Mouse (Mus musculus) heart, embryonic 10.5 days (tissue): ENCODE results near the gene Eaf1. TPM values are rescaled to one million over a fixed set of nuclear protein-coding genes. Genes with fewer than 3 reads are reported as not detected.

ENCODE experiments used
- DNase-seq: peaks from one replicate; pipeline ENCODE4 v3.0.0-alpha.2; 2017; ENCODE audit warnings: low spot score
- H3K27ac ChIP-seq: fragments of 300-500 bp; sonication (generic); 2 replicates; pipeline ENCODE4 v1.5.1; 2016; ENCODE audit warnings: mild to moderate bottlenecking
- H3K27me3 ChIP-seq: fragments of 300-500 bp; sonication (generic); 2 replicates; pipeline ENCODE4 v1.6.1; 2016; ENCODE audit warnings: mild to moderate bottlenecking; ENCODE audit not compliant: poor library complexity, insufficient read depth, severe bottlenecking
- H3K36me3 ChIP-seq: fragments of 300-500 bp; sonication (generic); 2 replicates; pipeline ENCODE4 v1.6.1; 2016; ENCODE audit warnings: mild to moderate bottlenecking, moderate library complexity
- H3K4me1 ChIP-seq: fragments of 300-500 bp; sonication (generic); 2 replicates; pipeline ENCODE4 v1.6.1; 2016; ENCODE audit warnings: mild to moderate bottlenecking
- H3K4me3 ChIP-seq: fragments of 300-500 bp; sonication (generic); 2 replicates; pipeline ENCODE4 v1.5.1; 2016; ENCODE audit warnings: mild to moderate bottlenecking, moderate library complexity
- H3K9me3 ChIP-seq: fragments of 300-500 bp; sonication (generic); 2 replicates; pipeline ENCODE4 v1.6.1; 2016; ENCODE audit warnings: mild to moderate bottlenecking, moderate library complexity
- WGBS: fragments of 180-500 bp; shearing (Covaris S2); methylation state at CpG from one replicate; pipeline ENCODE4 v1.1.7; 2016; 5-methylcytosine and 5-hydroxymethylcytosine counted together
- polyA plus RNA-seq: library from polyadenylated mRNA; unstranded; fragments of >200 nt; fragmentation: Nextera tagmentation; extraction: Ambion mirVana; gene quantifications from 2 replicates; pipeline ENCODE4 v1.2.1, GENCODE M21; 2016

Eaf1 gene
- polyA plus RNA-seq, 1 experiment from 2014 or later = 25.7 TPM

GRCm38 (mm10) chr14:31486465-31486864, 7.7 kb upstream of the Eaf1 start:
- Histone ChIP-seq H3K4me3 (no peak overlapping the region), H3K9me3 (no peaks in the 10 kb centered on the region), H3K4me1 (no peaks in the 10 kb centered on the region), H3K27ac (no peak overlapping the region), H3K36me3 (peaks cover 95% of the 10 kb centered on the region), H3K27me3 (no peaks in the 10 kb centered on the region)
- no peak for DNase-seq
- 72% methylated on average over 4 of the region's 4 CpGs for WGBS

GRCm38 (mm10) chr14:31488055-31488454, 6.1 kb upstream of the Eaf1 start:
- DNase-seq = no peak
- Histone ChIP-seq H3K27me3 (no peaks in the 10 kb centered on the region), H3K27ac (no peak overlapping the region), H3K36me3 (peaks cover 93% of the 10 kb centered on the region), H3K9me3 (no peaks in the 10 kb centered on the region), H3K4me3 (no peak overlapping the region), H3K4me1 (no peaks in the 10 kb centered on the region)
- 92% methylated on average over 6 of the region's 6 CpGs for WGBS

GRCm38 (mm10) chr14:31493901-31494300, 298 bp upstream of the Eaf1 start:
- WGBS = 39% methylated on average over 9 of the region's 9 CpGs

GRCm38 (mm10) chr14:31494975-31495455, 816 bp downstream of the Eaf1 start, which contains the start of gene Mettl6:
Mettl6 (minus strand) TSS chr14:31495040.
- H3K4me1 ChIP-seq = peaks cover 27% of the 10 kb centered on the region
- DNase-seq = peak; percentile 97
- WGBS = under 1% methylated on average over 49 of the region's 49 CpGs
- H3K9me3 ChIP-seq = no peaks in the 10 kb centered on the region
- H3K36me3 ChIP-seq = peaks cover 51% of the 10 kb centered on the region
- peak within 1 kb of the TSS; percentile 73 for H3K4me3 ChIP-seq
- peak within 1 kb of the TSS; percentile 94 for H3K27ac ChIP-seq
- no peaks in the 10 kb centered on the region for H3K27me3 ChIP-seq

More at GRCm38 (mm10) chr14:31493901-31494300, 298 bp upstream of the Eaf1 start:
- peak overlapping the region; percentile 94; the same call in 1 of the 2 replicates for H3K27ac ChIP-seq
- H3K4me1 ChIP-seq = peaks cover 27% of the 10 kb centered on the region
- no peak for DNase-seq
- no peaks in the 10 kb centered on the region for H3K9me3 ChIP-seq
- H3K4me3 ChIP-seq = peak overlapping the region; percentile 73
- no peaks in the 10 kb centered on the region for H3K27me3 ChIP-seq
- H3K36me3 ChIP-seq = peaks cover 51% of the 10 kb centered on the region

GRCm38 (mm10) chr14:31495538-31495937, 1.3 kb downstream of the Eaf1 start:
- Histone ChIP-seq H3K9me3 (no peaks in the 10 kb centered on the region), H3K27ac (peak overlapping the region; percentile 94), H3K4me3 (peak overlapping the region; percentile 73), H3K36me3 (peaks cover 53% of the 10 kb centered on the region), H3K4me1 (peaks cover 27% of the 10 kb centered on the region), H3K27me3 (no peaks in the 10 kb centered on the region)
- DNase-seq = no peak
- WGBS = 5% methylated on average over 8 of the region's 8 CpGs

- WGBS = 54% methylated on average over 7 of the region's 7 CpGs
- H3K27ac ChIP-seq = peak overlapping the region; percentile 94; the same call in 1 of the 2 replicates
- DNase-seq = peak; percentile 84
Measured at GRCm38 (mm10) chr14:31496241-31496646, 2.0 kb downstream of the Eaf1 start.

GRCm38 (mm10) chr14:31499526-31499925, 5.3 kb downstream of the Eaf1 start:
- Histone ChIP-seq H3K9me3 (no peaks in the 10 kb centered on the region), H3K27ac (no peak overlapping the region), H3K27me3 (no peaks in the 10 kb centered on the region), H3K36me3 (peaks cover 67% of the 10 kb centered on the region), H3K4me1 (peaks cover 18% of the 10 kb centered on the region), H3K4me3 (no peak overlapping the region)
- DNase-seq = no peak
- 83% methylated on average over 1 of the region's 1 CpGs for WGBS

More at GRCm38 (mm10) chr14:31496241-31496646, 2.0 kb downstream of the Eaf1 start:
- no peaks in the 10 kb centered on the region for H3K27me3 ChIP-seq
- peaks cover 27% of the 10 kb centered on the region for H3K4me1 ChIP-seq
- no peaks in the 10 kb centered on the region for H3K9me3 ChIP-seq
- peak overlapping the region; percentile 73 for H3K4me3 ChIP-seq
- peaks cover 54% of the 10 kb centered on the region for H3K36me3 ChIP-seq

GRCm38 (mm10) chr14:31503406-31503805, 9.2 kb downstream of the Eaf1 start:
- WGBS = 88% methylated on average over 13 of the region's 13 CpGs
- Histone ChIP-seq H3K36me3 (peaks cover 99% of the 10 kb centered on the region), H3K27me3 (no peaks in the 10 kb centered on the region), H3K4me3 (no peak overlapping the region), H3K27ac (no peak overlapping the region), H3K9me3 (no peaks in the 10 kb centered on the region), H3K4me1 (no peaks in the 10 kb centered on the region)
- DNase-seq = no peak

- no peak for DNase-seq
- WGBS = 95% methylated on average over 6 of the region's 6 CpGs
- Histone ChIP-seq H3K9me3 (no peaks in the 10 kb centered on the region), H3K27me3 (no peaks in the 10 kb centered on the region), H3K4me1 (no peaks in the 10 kb centered on the region), H3K27ac (no peak overlapping the region), H3K36me3 (peaks cover 83% of the 10 kb centered on the region), H3K4me3 (no peak overlapping the region)
Measured at GRCm38 (mm10) chr14:31506456-31506855, 12.3 kb downstream of the Eaf1 start.

GRCm38 (mm10) chr14:31509911-31510310, 15.7 kb downstream of the Eaf1 start:
- Histone ChIP-seq H3K36me3 (peaks cover 57% of the 10 kb centered on the region), H3K9me3 (no peaks in the 10 kb centered on the region), H3K4me1 (no peaks in the 10 kb centered on the region), H3K27ac (no peak overlapping the region), H3K4me3 (no peak overlapping the region), H3K27me3 (no peaks in the 10 kb centered on the region)
- no peak for DNase-seq
- 91% methylated on average over 2 of the region's 2 CpGs for WGBS

GRCm38 (mm10) chr14:31510322-31510721, 16.1 kb downstream of the Eaf1 start:
- Histone ChIP-seq H3K36me3 (peaks cover 53% of the 10 kb centered on the region), H3K4me3 (no peak overlapping the region), H3K4me1 (no peaks in the 10 kb centered on the region), H3K27me3 (no peaks in the 10 kb centered on the region), H3K9me3 (no peaks in the 10 kb centered on the region), H3K27ac (no peak overlapping the region)
- WGBS = 91% methylated on average over 3 of the region's 3 CpGs
- DNase-seq = no peak

GRCm38 (mm10) chr14:31515895-31516294, 21.7 kb downstream of the Eaf1 start:
- H3K4me1 ChIP-seq = peaks cover 2% of the 10 kb centered on the region; the same call in 1 of the 2 replicates
- H3K36me3 ChIP-seq = peaks cover 8% of the 10 kb centered on the region; the same call in 1 of the 2 replicates
- no peak overlapping the region for H3K27ac ChIP-seq
- DNase-seq = no peak
- H3K27me3 ChIP-seq = no peaks in the 10 kb centered on the region
- no peak overlapping the region for H3K4me3 ChIP-seq
- 85% methylated on average over 2 of the region's 2 CpGs for WGBS
- H3K9me3 ChIP-seq = no peaks in the 10 kb centered on the region

- Histone ChIP-seq H3K4me3 (no peak overlapping the region), H3K27me3 (no peaks in the 10 kb centered on the region), H3K36me3 (no peaks in the 10 kb centered on the region), H3K9me3 (no peaks in the 10 kb centered on the region), H3K27ac (no peak overlapping the region), H3K4me1 (peaks cover 2% of the 10 kb centered on the region; the same call in 1 of the 2 replicates)
- DNase-seq = no peak
- 30% methylated on average over 3 of the region's 3 CpGs for WGBS
Measured at GRCm38 (mm10) chr14:31519165-31519564, 25.0 kb downstream of the Eaf1 start.

GRCm38 (mm10) chr14:31521318-31521717, 27.1 kb downstream of the Eaf1 start:
- Histone ChIP-seq H3K4me1 (peaks cover 2% of the 10 kb centered on the region; the same call in 1 of the 2 replicates), H3K4me3 (no peak overlapping the region), H3K27me3 (no peaks in the 10 kb centered on the region), H3K9me3 (no peaks in the 10 kb centered on the region), H3K27ac (no peak overlapping the region), H3K36me3 (peaks cover 3% of the 10 kb centered on the region; the same call in 1 of the 2 replicates)
- 69% methylated on average over 2 of the region's 2 CpGs for WGBS
- no peak for DNase-seq
